Mouse (Mus musculus) thymus, adult 2 months (tissue): ENCODE data around the gene Nfkb1.

ENCODE experiments used
- CTCF ChIP-seq: fragments of 200-500 bp; IDR thresholded peaks from 2 replicates; pipeline ENCODE4 v1.5.1; 2012; ENCODE audit warnings: mild to moderate bottlenecking, control low read depth, low read length, moderate library complexity, borderline replicate concordance; ENCODE audit not compliant: control insufficient read depth, poor library complexity, insufficient read depth; ENCODE audit errors: extremely low read depth
- POLR2A ChIP-seq: fragments of 200-500 bp; IDR thresholded peaks from 2 replicates; pipeline ENCODE4 v1.6.1; 2012; ENCODE audit warnings: mild to moderate bottlenecking, low read length, control low read depth, moderate library complexity; ENCODE audit not compliant: control insufficient read depth, poor library complexity, insufficient read depth; ENCODE audit errors: extremely low read depth

DNA sequence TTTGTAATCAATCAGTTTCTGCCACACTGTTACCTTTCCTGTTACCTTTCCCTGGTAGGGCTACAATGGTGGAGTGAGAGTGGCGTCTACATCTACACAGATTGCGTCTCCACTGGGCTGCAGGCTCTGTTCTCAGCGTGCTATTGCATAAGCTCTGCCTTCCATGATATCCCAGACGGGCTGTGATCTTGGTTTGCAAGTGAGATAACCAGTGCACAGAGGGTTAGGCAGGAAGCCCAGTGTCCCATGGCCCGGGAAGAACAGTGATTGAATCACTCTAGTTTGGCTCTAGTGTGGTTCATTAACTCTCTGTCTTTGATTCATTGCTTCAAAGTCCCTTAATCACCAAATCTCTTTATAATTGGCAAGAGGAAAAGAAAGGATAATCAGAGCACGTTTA lies 123.5 kb downstream of the Nfkb1 start:
- no peak for TF ChIP-seq CTCF
- TF ChIP-seq POLR2A, result no peak
